Mouse (Mus musculus) kidney, adult 2 months (tissue): ENCODE measurements around the gene Neb. TPM values are rescaled to one million over a fixed set of nuclear protein-coding genes. Genes with fewer than 3 reads are reported as not detected.
"Not testable (repeated sequence)": the region's sequence is repeated elsewhere in the genome, so short reads cannot be mapped to it uniquely, and the experiment has no call there.

ENCODE experiments used
- DNase-seq: peaks from one replicate; pipeline ENCODE4 v3.0.0; 2021
- H3K27ac ChIP-seq: fragments of 200-500 bp; 2 replicates; pipeline ENCODE4 v1.5.1; 2012; ENCODE audit warnings: low read depth, low read length, control low read depth, inconsistent platforms; ENCODE audit not compliant: insufficient read depth
- H3K27me3 ChIP-seq: fragments of 200-500 bp; replicated peaks from 2 replicates; pipeline ENCODE4 v1.6.1; 2012; ENCODE audit warnings: mild to moderate bottlenecking, moderate library complexity, low read length, inconsistent platforms; ENCODE audit not compliant: control insufficient read depth, insufficient read depth
- H3K36me3 ChIP-seq: fragments of 200-500 bp; 2 replicates; pipeline ENCODE4 v1.6.1; 2012; ENCODE audit warnings: mild to moderate bottlenecking, moderate library complexity, low read length, inconsistent platforms; ENCODE audit not compliant: control insufficient read depth, insufficient read depth
- H3K4me1 ChIP-seq: fragments of 200-500 bp; 2 replicates; pipeline ENCODE4 v1.6.1; 2011; ENCODE audit warnings: low read length; ENCODE audit not compliant: control insufficient read depth, insufficient read depth
- H3K4me3 ChIP-seq: fragments of 200-500 bp; 2 replicates; pipeline ENCODE4 v1.5.1; 2011; ENCODE audit warnings: mild to moderate bottlenecking, low read depth, low read length, control low read depth; ENCODE audit not compliant: insufficient read depth
- CTCF ChIP-seq: fragments of 200-500 bp; conservative IDR thresholded peaks from 2 replicates; pipeline ENCODE4 v1.5.1; 2011; ENCODE audit warnings: low read depth, mild to moderate bottlenecking, control low read depth, low read length, moderate library complexity, mixed read lengths; ENCODE audit not compliant: insufficient read depth, insufficient read length
- POLR2A ChIP-seq: fragments of 200-500 bp; IDR thresholded peaks from one replicate; pipeline ENCODE4 v1.6.1; 2011; ENCODE audit warnings: low read depth, low read length, control low read depth
- WGBS: fragments of 180-500 bp; shearing (Covaris S2); methylation state at CpG from one replicate; pipeline ENCODE4 v1.1.7; 2018; 5-methylcytosine and 5-hydroxymethylcytosine counted together
- polyA plus RNA-seq: library from polyadenylated mRNA; depleted of rRNA; stranded (reverse); fragments of >200 nt; gene quantifications from 2 replicates; pipeline ENCODE4 v1.2.3, GENCODE M21; 2012; rRNA removed

The Neb gene
- polyA plus RNA-seq, 1 experiment, result 5.9 TPM

DNA sequence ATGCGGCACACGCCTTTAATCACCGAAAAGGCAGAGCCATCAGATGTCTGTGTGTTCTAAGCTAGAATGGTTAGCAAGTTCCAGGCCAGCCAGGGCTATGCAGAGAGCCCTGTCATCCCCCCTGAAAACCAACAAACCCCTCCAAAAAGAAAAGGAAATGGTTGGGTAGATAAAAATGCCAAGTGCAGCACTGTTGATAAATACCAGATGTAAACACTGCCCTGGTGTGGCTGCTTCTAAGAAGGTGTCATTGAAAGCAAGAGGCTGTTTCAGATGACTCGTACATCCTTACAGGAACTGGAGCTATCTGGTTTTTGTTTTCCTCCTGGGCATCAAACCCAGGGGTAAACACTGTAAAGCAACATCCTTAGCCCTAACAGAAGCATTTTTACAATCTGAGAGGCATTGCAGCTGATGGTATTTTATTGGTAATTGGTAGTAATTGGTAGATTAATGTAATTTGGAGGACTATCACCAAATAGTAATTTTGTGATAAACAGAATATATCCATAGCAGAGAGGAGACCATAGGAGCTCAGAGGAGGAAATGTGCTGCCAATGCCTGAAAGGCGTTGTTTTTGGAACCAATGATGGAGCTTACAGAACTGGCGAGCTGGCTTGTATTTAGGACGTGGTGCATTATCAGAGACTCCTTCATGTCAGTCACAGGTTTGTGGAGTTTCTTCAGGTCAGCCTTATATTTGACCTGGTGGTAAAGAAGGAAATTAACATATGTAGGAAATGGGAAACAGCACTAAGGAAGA lies 208.8 kb downstream of the Neb start:
- no peak for TF ChIP-seq CTCF
- no peak for TF ChIP-seq POLR2A
- no peak overlapping the region for H3K4me3 ChIP-seq
- no peaks in the 10 kb centered on the region for H3K4me1 ChIP-seq
- DNase-seq, result no peak
- WGBS, result 88% methylated on average over 7 of the region's 7 CpGs
- H3K27ac ChIP-seq, result no peak overlapping the region
- H3K36me3 ChIP-seq, result no peaks in the 10 kb centered on the region
- no peaks in the 10 kb centered on the region for H3K27me3 ChIP-seq

- H3K36me3 ChIP-seq, result no peaks in the 10 kb centered on the region
- no peak overlapping the region for H3K4me3 ChIP-seq
- no peaks in the 10 kb centered on the region for H3K4me1 ChIP-seq
- no peak for TF ChIP-seq CTCF
- TF ChIP-seq POLR2A, result no peak
- no peaks in the 10 kb centered on the region for H3K27me3 ChIP-seq
- H3K27ac ChIP-seq, result no peak overlapping the region
- no peak for DNase-seq
- WGBS, result 53% methylated on average over 3 of the region's 3 CpGs
Measured at GRCm38 (mm10) chr2:52153064-52153463, 225.2 kb downstream of the Neb start.

GRCm38 (mm10) chr2:52133351-52133750 lies 244.9 kb downstream of the Neb start:
- H3K4me3 ChIP-seq, result no peak overlapping the region
- no peak for DNase-seq
- H3K36me3 ChIP-seq, result no peaks in the 10 kb centered on the region
- no peaks in the 10 kb centered on the region for H3K4me1 ChIP-seq
- no peaks in the 10 kb centered on the region for H3K27me3 ChIP-seq
- no peak for TF ChIP-seq POLR2A
- no peak overlapping the region for H3K27ac ChIP-seq
- 94% methylated on average over 2 of the region's 2 CpGs for WGBS

GRCm38 (mm10) chr2:52131370-52131769 lies 246.9 kb downstream of the Neb start:
- not testable (repeated sequence) for H3K27me3 ChIP-seq, H3K27ac ChIP-seq, H3K36me3 ChIP-seq, H3K4me3 ChIP-seq, DNase-seq, H3K4me1 ChIP-seq
- WGBS, result 97% methylated on average over 20 of the region's 20 CpGs

GRCm38 (mm10) chr2:52114086-52114485 lies 264.2 kb downstream of the Neb start:
- 73% methylated on average over 1 of the region's 1 CpGs for WGBS
- no peaks in the 10 kb centered on the region for H3K27me3 ChIP-seq
- H3K36me3 ChIP-seq, result peaks cover 15% of the 10 kb centered on the region
- H3K4me3 ChIP-seq, result no peak overlapping the region
- no peak overlapping the region for H3K27ac ChIP-seq
- H3K4me1 ChIP-seq, result no peaks in the 10 kb centered on the region
- DNase-seq, result peak; percentile 44
- TF ChIP-seq CTCF (no peak), POLR2A (no peak)

Other genes with a start within 250 kb of the Neb start
- gene Arl5a, start 46.4 kb upstream of the Neb start, polyA plus RNA-seq, result 12.4 and 14.7 TPM in 2 replicates